Mouse (Mus musculus): Measurements from ENCODE around the gene Akap6.

Akap6 gene

GRCm38 (mm10) chr12:53193664-53194063, 494.5 kb downstream of the Akap6 start:
- DNase-seq = no peak

Data from right cerebral cortex, adult 18-20 months (tissue).